ENCODE assay signal across 20 mouse cellular contexts in genomic region chr7:139452199-139452598, GRCm38 (mm10).
A peak's percentile ranks its signal among the peaks of the same experiment; 100 is the strongest.
DNase-seq lines count a peak whose midpoint lies in the region; ATAC-seq and TF ChIP-seq lines count a peak whose summit lies in the region.
"Had no signal": no experiment of that assay in that cellular context is flagged by ENCODE, and none has a peak within 500 bp of the region (broad histone marks: within the 10 kb centered on the region; RNA-seq: fewer than 3 reads in every experiment).

No protein-coding gene starts in this region.

- WGBS in heart, embryonic 11.5 days (ENCODE audit: insufficient replicate concordance): 22% methylated on average over 2 of the region's 2 CpGs
- 52% methylated on average over 2 of the region's 2 CpGs for WGBS in heart, adult 2 months
- WGBS in heart, embryonic 15.5 days: 14% methylated on average over 2 of the region's 2 CpGs
- WGBS in lung, embryonic 14.5 days: 57% methylated on average over 2 of the region's 2 CpGs
- 82% methylated on average over 2 of the region's 2 CpGs for WGBS in small intestine, adult 2 months
- WGBS in thymus, adult 2 months: 76% methylated on average over 2 of the region's 2 CpGs

- DNase-seq in heart, adult 2 months: no peak
- no peak for DNase-seq in heart, adult 8-10 months (ENCODE audit: low spot score)
- no peak for DNase-seq in lung, embryonic 14.5 days
- DNase-seq in lung, postnatal 14 days: no peak
- no peak for DNase-seq in thymus, adult 2 months
- DNase-seq: adrenal gland, adult 2 months; adrenal gland, postnatal 25 days; cerebellum, adult 9-10 months; gastrocnemius, postnatal 10 days; heart, postnatal 36 days; kidney, adult 18-20 months had no signal

- H3K79me2 ChIP-seq in heart, adult 2 months (replicated peaks; ENCODE audit: control insufficient read depth, insufficient read depth, low read length): peaks cover 12% of the 10 kb centered on the region

- no peaks in the 10 kb centered on the region for H3K9me3 ChIP-seq in heart, embryonic 11.5 days (replicated peaks; ENCODE audit: control insufficient read depth, low read length)
- H3K9me3 ChIP-seq in heart, embryonic 15.5 days (replicated peaks): no peaks in the 10 kb centered on the region
- no peaks in the 10 kb centered on the region for H3K9me3 ChIP-seq in lung, embryonic 14.5 days (ENCODE audit: low read depth, low read length)
- H3K9me3 ChIP-seq: embryonic facial prominence, embryonic 13.5 days; forebrain, embryonic 12.5 days; hindbrain, embryonic 12.5 days had no signal

- H3K4me1 ChIP-seq in heart, embryonic 11.5 days (ENCODE audit: control insufficient read depth, insufficient read depth, low read length): peaks cover 43% of the 10 kb centered on the region
- peaks cover 33% of the 10 kb centered on the region for H3K4me1 ChIP-seq in heart, adult 2 months (ENCODE audit: control insufficient read depth, insufficient read depth, low read length)
- peaks cover 55% of the 10 kb centered on the region for H3K4me1 ChIP-seq in heart, embryonic 15.5 days (replicated peaks)
- H3K4me1 ChIP-seq in lung, embryonic 14.5 days (ENCODE audit: insufficient read depth): peaks cover 18% of the 10 kb centered on the region
- peaks cover 36% of the 10 kb centered on the region for H3K4me1 ChIP-seq in small intestine, adult 2 months (ENCODE audit: control insufficient read depth, insufficient read depth, insufficient read length, low read length)
- no peaks in the 10 kb centered on the region for H3K4me1 ChIP-seq in thymus, adult 2 months (replicated peaks; ENCODE audit: control insufficient read depth, insufficient read depth, low read length)
- H3K4me1 ChIP-seq: embryonic facial prominence, embryonic 13.5 days; forebrain, embryonic 12.5 days; hindbrain, embryonic 12.5 days had no signal

- no peak for TF ChIP-seq EP300 in heart, adult 2 months (IDR thresholded peaks at IDR 0.05; ENCODE audit: insufficient read depth, low read depth, low read length)

- no peak overlapping the region for H3K4me3 ChIP-seq in heart, embryonic 11.5 days (ENCODE audit: low read depth, low read length)
- no peak overlapping the region for H3K4me3 ChIP-seq in heart, adult 2 months
- H3K4me3 ChIP-seq in heart, embryonic 15.5 days: no peak overlapping the region
- no peak overlapping the region for H3K4me3 ChIP-seq in lung, embryonic 14.5 days (ENCODE audit: low read depth, low read length)
- H3K4me3 ChIP-seq in small intestine, adult 2 months (ENCODE audit: low read depth, low read length): no peak overlapping the region
- H3K4me3 ChIP-seq in thymus, adult 2 months (ENCODE audit: control insufficient read depth, insufficient read depth, low read length): no peak overlapping the region
- H3K4me3 ChIP-seq: embryonic facial prominence, embryonic 13.5 days; forebrain, embryonic 12.5 days; hindbrain, embryonic 12.5 days had no signal

- peak overlapping the region; percentile 71 for H3K27ac ChIP-seq in heart, embryonic 11.5 days (ENCODE audit: low read depth, low read length)
- no peak overlapping the region for H3K27ac ChIP-seq in heart, adult 2 months
- peak overlapping the region; percentile 84 for H3K27ac ChIP-seq in heart, embryonic 15.5 days
- peak overlapping the region; percentile 3; the same call in 1 of the 2 replicates for H3K27ac ChIP-seq in lung, embryonic 14.5 days (ENCODE audit: low read depth)
- H3K27ac ChIP-seq in small intestine, adult 2 months (ENCODE audit: insufficient read depth, low read depth, low read length): peak overlapping the region; percentile 98
- no peak overlapping the region for H3K27ac ChIP-seq in thymus, adult 2 months (ENCODE audit: control insufficient read depth, insufficient read depth, low read length)
- H3K27ac ChIP-seq: embryonic facial prominence, embryonic 13.5 days; forebrain, embryonic 12.5 days; hindbrain, embryonic 12.5 days had no signal

- H3K4me2 ChIP-seq in heart, embryonic 11.5 days: 0 out of 2 replicates have a peak overlapping the region, but pooled peaks have one; percentile 21
- no peak overlapping the region; the same call in 1 of the 2 replicates for H3K4me2 ChIP-seq in heart, embryonic 15.5 days
- H3K4me2 ChIP-seq in lung, embryonic 14.5 days: no peak overlapping the region
- H3K4me2 ChIP-seq: embryonic facial prominence, embryonic 13.5 days; forebrain, embryonic 12.5 days; hindbrain, embryonic 12.5 days had no signal

- no peak for TF ChIP-seq CTCF in heart, adult 2 months (IDR thresholded peaks at IDR 0.05)
- TF ChIP-seq CTCF in lung, embryonic 14.5 days (IDR thresholded peaks at IDR 0.05; ENCODE audit: low read depth): no peak
- no peak for TF ChIP-seq CTCF in small intestine, adult 2 months (IDR thresholded peaks at IDR 0.05; ENCODE audit: extremely low read depth, insufficient read length, insufficient replicate concordance, low read depth, low read length)
- TF ChIP-seq CTCF in thymus, adult 2 months (IDR thresholded peaks at IDR 0.05; ENCODE audit: borderline replicate concordance, control insufficient read depth, extremely low read depth, insufficient read depth, low read length, poor library complexity): no peak

- H3K36me3 ChIP-seq in heart, embryonic 11.5 days (ENCODE audit: control insufficient read depth, insufficient read depth, low read length): no peaks in the 10 kb centered on the region
- H3K36me3 ChIP-seq in heart, adult 2 months (ENCODE audit: control insufficient read depth, insufficient read depth, low read length): no peaks in the 10 kb centered on the region; the same call in 1 of the 2 replicates
- H3K36me3 ChIP-seq in heart, embryonic 15.5 days: no peaks in the 10 kb centered on the region
- H3K36me3 ChIP-seq in lung, embryonic 14.5 days (ENCODE audit: insufficient read depth): no peaks in the 10 kb centered on the region
- no peaks in the 10 kb centered on the region for H3K36me3 ChIP-seq in small intestine, adult 2 months (ENCODE audit: control insufficient read depth, insufficient read depth, low read length)
- no peaks in the 10 kb centered on the region for H3K36me3 ChIP-seq in thymus, adult 2 months (ENCODE audit: control insufficient read depth, insufficient read depth, low read length)
- H3K36me3 ChIP-seq: forebrain, embryonic 12.5 days; hindbrain, embryonic 12.5 days had no signal

- H3K27me3 ChIP-seq in heart, embryonic 11.5 days (ENCODE audit: control insufficient read depth, insufficient read depth, low read length): no peaks in the 10 kb centered on the region
- H3K27me3 ChIP-seq in heart, adult 2 months (ENCODE audit: control insufficient read depth, insufficient read depth, low read length): no peaks in the 10 kb centered on the region
- no peaks in the 10 kb centered on the region for H3K27me3 ChIP-seq in heart, embryonic 15.5 days
- H3K27me3 ChIP-seq in lung, embryonic 14.5 days (ENCODE audit: insufficient read depth, low read length): no peaks in the 10 kb centered on the region
- H3K27me3 ChIP-seq in small intestine, adult 2 months (ENCODE audit: control insufficient read depth, insufficient read depth, low read length): no peaks in the 10 kb centered on the region
- H3K27me3 ChIP-seq in thymus, adult 2 months (ENCODE audit: control insufficient read depth, insufficient read depth, low read length): no peaks in the 10 kb centered on the region
- H3K27me3 ChIP-seq: embryonic facial prominence, embryonic 13.5 days; forebrain, embryonic 12.5 days; hindbrain, embryonic 12.5 days had no signal

- intact Hi-C loops in heart, adult 2 months (cut with DNase I): no loop called here

- ATAC-seq in heart, embryonic 11.5 days (replicated peaks; ENCODE audit: insufficient number of reproducible peaks, low FRiP score, low TSS enrichment): peak; percentile 25; the same call in 1 of the 2 replicates
- ATAC-seq in heart, embryonic 15.5 days (replicated peaks; ENCODE audit: insufficient number of reproducible peaks, insufficient read depth, low FRiP score, low read depth): peak; percentile 72
- no peak for ATAC-seq in lung, embryonic 14.5 days (ENCODE audit: insufficient read depth)
- ATAC-seq: forebrain, embryonic 16.5 days; hindbrain, embryonic 16.5 days; inflammation-experienced regulatory T-cells, adult 6 months had no signal

- H3K9ac ChIP-seq in heart, embryonic 11.5 days (ENCODE audit: low read depth, low read length): no peak overlapping the region
- no peak overlapping the region for H3K9ac ChIP-seq in heart, adult 2 months (ENCODE audit: low read depth, low read length)
- 0 out of 2 replicates have a peak overlapping the region, but pooled peaks have one; percentile 7 for H3K9ac ChIP-seq in heart, embryonic 15.5 days
- no peak overlapping the region for H3K9ac ChIP-seq in lung, embryonic 14.5 days
- H3K9ac ChIP-seq: embryonic facial prominence, embryonic 13.5 days; forebrain, embryonic 12.5 days; hindbrain, embryonic 12.5 days had no signal

- no peak for TF ChIP-seq POLR2A in heart, adult 2 months (IDR thresholded peaks at IDR 0.05; ENCODE audit: insufficient read depth, low read depth, low read length)
- no peak for TF ChIP-seq POLR2A in small intestine, adult 2 months (IDR thresholded peaks at IDR 0.05; ENCODE audit: low read depth, low read length)
- no peak for TF ChIP-seq POLR2A in thymus, adult 2 months (IDR thresholded peaks at IDR 0.05; ENCODE audit: control insufficient read depth, extremely low read depth, insufficient read depth, low read length, poor library complexity)

Comparison
In these comparisons a context has a peak if more than half of its experiments do, and no peak if none do; other contexts are left out.
1. H3K27ac ChIP-seq: peak in heart, embryonic 11.5 days (single experiment), heart, embryonic 15.5 days (single experiment), lung, embryonic 14.5 days (single experiment) and small intestine, adult 2 months (single experiment); none in heart, adult 2 months (single experiment) and thymus, adult 2 months (single experiment).